ENCODE assay signal across 18 mouse cellular contexts in the genomic region with DNA sequence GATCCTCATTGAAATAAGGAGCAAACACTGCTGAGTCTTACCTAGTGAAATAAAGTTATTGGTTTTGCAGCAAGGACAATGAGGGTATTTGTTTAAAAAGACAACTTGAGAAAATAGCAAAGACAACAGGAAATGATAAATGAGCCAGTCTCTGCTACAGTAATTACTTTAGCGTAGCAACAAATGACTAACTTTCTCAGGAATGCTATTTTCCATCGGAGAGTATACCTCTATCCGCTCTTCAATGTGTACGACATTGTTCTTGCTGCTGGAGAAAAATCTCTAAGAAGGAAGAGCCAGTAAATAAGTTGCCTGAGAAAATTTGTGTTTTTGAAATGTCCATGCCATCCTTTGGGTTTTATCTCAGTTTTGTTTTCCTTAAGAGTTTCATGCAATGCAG.
"Had no signal": no experiment of that assay in that cellular context is flagged by ENCODE, and none has a peak within 500 bp of the region (broad histone marks: within the 10 kb centered on the region; RNA-seq: fewer than 3 reads in every experiment).

No protein-coding gene starts in this region.

- H3K4me2 ChIP-seq: kidney, embryonic 15.5 days; liver, embryonic 13.5 days; lung, embryonic 14.5 days; midbrain, embryonic 12.5 days; midbrain, embryonic 15.5 days; neural tube, embryonic 12.5 days; neural tube, embryonic 15.5 days had no signal

- H3K9me3 ChIP-seq: kidney, embryonic 15.5 days; liver, embryonic 13.5 days; midbrain, embryonic 12.5 days; midbrain, embryonic 15.5 days; neural tube, embryonic 12.5 days; neural tube, embryonic 15.5 days had no signal

- ATAC-seq: lung, postnatal 0 days; midbrain, embryonic 15.5 days had no signal

- H3K27me3 ChIP-seq: kidney, embryonic 15.5 days; liver, embryonic 13.5 days; midbrain, embryonic 15.5 days; neural tube, embryonic 12.5 days; neural tube, embryonic 15.5 days had no signal

- H3K36me3 ChIP-seq: kidney, embryonic 15.5 days; liver, embryonic 13.5 days; midbrain, embryonic 12.5 days; midbrain, embryonic 15.5 days; neural tube, embryonic 12.5 days; neural tube, embryonic 15.5 days had no signal

- DNase-seq: kidney, adult 8-10 months; kidney, postnatal 25 days; layer of hippocampus, adult 9-11 months; liver, embryonic 13.5 days; lung, embryonic 14.5 days; right cerebral cortex, adult 18-20 months; right cerebral cortex, postnatal 14 days; right cerebral cortex, postnatal 4 days; thymus, postnatal 25 days had no signal

- H3K4me1 ChIP-seq: liver, embryonic 13.5 days; midbrain, embryonic 12.5 days; midbrain, embryonic 15.5 days; neural tube, embryonic 15.5 days had no signal

- H3K27ac ChIP-seq: kidney, embryonic 15.5 days; liver, embryonic 13.5 days; macrophage; midbrain, embryonic 12.5 days; midbrain, embryonic 15.5 days; neural tube, embryonic 12.5 days; neural tube, embryonic 15.5 days; stomach, postnatal 0 days had no signal

- H3K4me3 ChIP-seq: kidney, embryonic 15.5 days; layer of hippocampus, adult 2 months; liver, embryonic 13.5 days; midbrain, embryonic 12.5 days; midbrain, embryonic 15.5 days; neural tube, embryonic 12.5 days; neural tube, embryonic 15.5 days had no signal

- H3K9ac ChIP-seq: kidney, embryonic 15.5 days; liver, embryonic 13.5 days; lung, embryonic 14.5 days; midbrain, embryonic 12.5 days; midbrain, embryonic 15.5 days; neural tube, embryonic 12.5 days; neural tube, embryonic 15.5 days had no signal
